Mouse (Mus musculus) E14TG2a.4 (cell line): ENCODE measurements around the gene Cfap157.

Experiments used
- CTCF ChIP-seq: conservative IDR thresholded peaks from 2 replicates; pipeline ENCODE4 v1.5.1; 2014; ENCODE audit warnings: low read length
- NANOG ChIP-seq: IDR thresholded peaks from 2 replicates; pipeline ENCODE4 v1.6.1; 2014; ENCODE audit warnings: borderline replicate concordance, low read length, mixed read lengths
- POU5F1 ChIP-seq: IDR thresholded peaks from 2 replicates; pipeline ENCODE4 v1.6.1; 2014; ENCODE audit warnings: low read length, borderline replicate concordance

DNA sequence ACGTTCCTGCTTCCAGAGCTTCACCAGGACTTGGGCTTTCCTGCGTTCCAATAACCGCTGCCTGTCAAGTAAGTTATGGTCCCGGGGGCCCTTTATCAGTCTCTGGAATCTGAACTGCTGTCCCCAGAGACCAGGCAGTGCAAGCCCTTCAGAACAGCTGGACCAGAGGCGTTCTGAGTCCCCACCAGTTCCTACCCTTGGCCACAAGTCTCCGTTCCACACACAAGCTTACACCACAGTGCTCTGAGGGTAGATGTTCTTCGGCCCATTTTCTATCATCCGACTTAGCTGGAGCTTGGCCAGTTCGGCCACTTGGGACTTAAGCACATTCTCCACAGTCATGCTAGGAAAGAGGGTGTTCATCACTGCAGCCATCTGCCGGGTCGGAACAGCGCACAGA lies 17.0 kb downstream of the Cfap157 start:
- no peak for TF ChIP-seq CTCF
- no peak for TF ChIP-seq NANOG
- no peak for TF ChIP-seq POU5F1
